In genomic region chrX:109885572-109885971, GRCm38 (mm10) we compare ENCODE assay signal across 19 mouse cellular contexts.
DNase-seq lines count a peak whose midpoint lies in the region; ATAC-seq and TF ChIP-seq lines count a peak whose summit lies in the region.
"Had no signal": no experiment of that assay in that cellular context is flagged by ENCODE, and none has a peak within 500 bp of the region (broad histone marks: within the 10 kb centered on the region; RNA-seq: fewer than 3 reads in every experiment).

No protein-coding gene starts in this region.

- TF ChIP-seq CTCF in MEL (IDR thresholded peaks at IDR 0.05 in 2 of 3, conservative IDR thresholded peaks at IDR 0.05 in 1 of 3; ENCODE audit: control insufficient read depth in 1 of 3, insufficient read depth in 1 of 3, low read depth in 2 of 3, low read length in 3 of 3, poor library complexity in 1 of 3, severe bottlenecking in 1 of 3), result no peak

- no peak overlapping the region for H3K4me3 ChIP-seq in MEL (ENCODE audit: control insufficient read depth in 1 of 2, insufficient read depth in 1 of 2, low read depth in 2 of 2, low read length in 2 of 2)
- no peak overlapping the region for H3K4me3 ChIP-seq in liver, embryonic 11.5 days (ENCODE audit: low read depth, low read length)

- peak; percentile 11 to 66; a peak in 3 of 4 replicates for TF ChIP-seq EP300 in MEL (IDR thresholded peaks at IDR 0.05; ENCODE audit: low read depth in 1 of 2, low read length in 2 of 2)

- peaks cover 0 to 5% of the 10 kb centered on the region in 2 experiments; a peak in 1 of 4 replicates for H3K36me3 ChIP-seq in MEL (ENCODE audit: control insufficient read depth in 1 of 2, insufficient read depth in 2 of 2, low read length in 2 of 2)
- H3K36me3 ChIP-seq in liver, embryonic 11.5 days (ENCODE audit: control insufficient read depth, insufficient read depth, low read length), result no peaks in the 10 kb centered on the region
- H3K36me3 ChIP-seq: G1E had no signal

- DNase-seq in MEL (ENCODE audit: low read depth, low spot score), result peak; percentile 45
- DNase-seq in liver, embryonic 11.5 days (ENCODE audit: low spot score), result no peak
- DNase-seq: adrenal gland, adult 2 months; adrenal gland, adult 8-10 months; adrenal gland, postnatal 10 days; adrenal gland, postnatal 14 days; adrenal gland, postnatal 25 days; adrenal gland, postnatal 36 days; B cell, adult 2 months; cerebellum, adult 11 months; cerebellum, adult 11-12 months; cerebellum, adult 18-20 months; cerebellum, adult 2 months; cerebellum, adult 8-10 months had no signal

- no peak overlapping the region for H3K4me2 ChIP-seq in liver, embryonic 11.5 days

- no peaks in the 10 kb centered on the region for H3K79me2 ChIP-seq in MEL (ENCODE audit: control insufficient read depth, insufficient read depth, low read length, poor library complexity)

- no peaks in the 10 kb centered on the region for H3K9me3 ChIP-seq in MEL (replicated peaks; ENCODE audit: insufficient read depth, low read length)
- H3K9me3 ChIP-seq in liver, embryonic 11.5 days (ENCODE audit: control insufficient read depth, low read length), result no peaks in the 10 kb centered on the region
- H3K9me3 ChIP-seq: G1E had no signal

- ATAC-seq in liver, embryonic 11.5 days (replicated peaks; ENCODE audit: low FRiP score), result no peak
- ATAC-seq: activated CD4-positive, CD25-positive, alpha-beta regulatory T cell, adult 4 months; CD4-positive, CD25-positive, alpha-beta regulatory T cell, adult 4 months; Patski had no signal

- WGBS in liver, embryonic 11.5 days, result 63% methylated on average over 1 of the region's 1 CpGs

- peaks cover 0 to 4% of the 10 kb centered on the region in 2 experiments; a peak in 1 of 4 replicates for H3K4me1 ChIP-seq in MEL (ENCODE audit: control insufficient read depth in 1 of 2, insufficient read depth in 2 of 2, low read length in 2 of 2)
- H3K4me1 ChIP-seq in liver, embryonic 11.5 days (replicated peaks; ENCODE audit: control insufficient read depth, insufficient read depth, low read length), result no peaks in the 10 kb centered on the region

- H3K27me3 ChIP-seq in MEL (ENCODE audit: control insufficient read depth in 1 of 2, insufficient read depth in 2 of 2, low read length in 2 of 2), result no peaks in the 10 kb centered on the region
- no peaks in the 10 kb centered on the region for H3K27me3 ChIP-seq in liver, embryonic 11.5 days (replicated peaks; ENCODE audit: control insufficient read depth, insufficient read depth, low read length)
- H3K27me3 ChIP-seq: CH12.LX, Patski had no signal

- no peak overlapping the region for H3K9ac ChIP-seq in MEL (ENCODE audit: control insufficient read depth, low read depth, low read length, poor library complexity, severe bottlenecking)
- no peak overlapping the region for H3K9ac ChIP-seq in liver, embryonic 11.5 days (ENCODE audit: low read depth, low read length)

- TF ChIP-seq RAD21 in MEL (IDR thresholded peaks at IDR 0.05; ENCODE audit: low read depth, low read length), result no peak

- TF ChIP-seq POLR2A in MEL (IDR thresholded peaks at IDR 0.05; ENCODE audit: control insufficient read depth in 1 of 2, insufficient read depth in 1 of 2, low read depth in 1 of 2, low read length in 2 of 2, poor library complexity in 1 of 2), result no peak

- no peak overlapping the region for H3K27ac ChIP-seq in MEL (ENCODE audit: control insufficient read depth, low read depth, low read length)
- no peak overlapping the region for H3K27ac ChIP-seq in liver, embryonic 11.5 days (ENCODE audit: low read depth, low read length)

TF ChIP-seq in MEL, 35 proteins besides CTCF, POLR2A, EP300 and RAD21:
- TF ChIP-seq ZMIZ1 (IDR thresholded peaks at IDR 0.05; ENCODE audit: low read depth, low read length) (no peak), ELF1 (IDR thresholded peaks at IDR 0.05; ENCODE audit: low read depth, low read length) (no peak), TAL1 (IDR thresholded peaks at IDR 0.05; ENCODE audit: low read length) (no peak), GABPA (IDR thresholded peaks at IDR 0.05; ENCODE audit: low read depth, low read length) (no peak), GATA1 (IDR thresholded peaks at IDR 0.05; ENCODE audit: low read depth, low read length) (peak; percentile 67)
